Mouse (Mus musculus) testis, adult 2 months (tissue): ENCODE measurements around the gene Npm1.

Experiments
- CTCF ChIP-seq: fragments of 200-500 bp; IDR thresholded peaks from 2 replicates; pipeline ENCODE4 v1.5.1; 2012; ENCODE audit warnings: low read depth, mild to moderate bottlenecking, inconsistent platforms, low read length, moderate library complexity; ENCODE audit not compliant: control insufficient read depth, insufficient read depth, insufficient replicate concordance
- POLR2A ChIP-seq: fragments of 200-500 bp; IDR thresholded peaks from 2 replicates; pipeline ENCODE4 v1.6.1; 2012; ENCODE audit warnings: low read depth, mild to moderate bottlenecking, inconsistent platforms, low read length, moderate library complexity; ENCODE audit not compliant: control insufficient read depth

DNA sequence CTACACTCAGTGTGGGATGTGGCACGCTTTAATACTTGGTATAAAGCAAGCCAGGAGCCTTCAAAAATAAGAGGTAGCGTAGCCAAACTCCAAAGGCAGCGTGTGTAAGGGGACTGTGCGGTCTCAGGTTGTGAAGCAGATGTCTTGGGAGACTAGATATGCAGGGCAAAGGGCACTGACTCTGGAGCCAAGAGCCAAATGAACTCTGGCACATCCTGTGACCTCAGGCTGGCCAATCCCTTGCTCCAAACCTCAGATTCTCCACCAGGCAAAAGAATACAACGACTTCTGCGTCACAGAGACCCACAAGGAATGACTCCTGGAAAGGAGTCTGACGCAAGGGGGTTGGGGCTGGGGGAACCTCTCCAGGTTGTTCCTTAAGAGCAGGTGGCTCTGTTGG is 43.9 kb downstream of the Npm1 start:
- no peak for TF ChIP-seq CTCF
- TF ChIP-seq POLR2A: no peak
